ENCODE assay signal across 16 mouse cellular contexts in genomic region chr10:117527979-117528378, GRCm38 (mm10).
"Had no signal": no experiment of that assay in that cellular context is flagged by ENCODE, and none has a peak within 500 bp of the region (broad histone marks: within the 10 kb centered on the region; RNA-seq: fewer than 3 reads in every experiment).

No protein-coding gene starts in this region.

- DNase-seq: cerebellum, adult 9-10 months; cerebellum, adult 9-11 months; cerebellum, postnatal 10 days; cerebellum, postnatal 14 days; cerebellum, postnatal 25 days; cerebellum, postnatal 36 days; embryo, embryonic 11 days; forebrain, postnatal 0 days; gastrocnemius, adult 2 months; gastrocnemius, postnatal 10 days; gastrocnemius, postnatal 14 days; gastrocnemius, postnatal 25 days; gastrocnemius, postnatal 36 days; heart, adult 11 months; heart, adult 18-20 months; heart, adult 2 months had no signal
